Mouse (Mus musculus): Measurements from ENCODE around the gene Enpep. TPM values are rescaled to one million over a fixed set of nuclear protein-coding genes. Genes with fewer than 3 reads are reported as not detected.

Enpep gene
- polyA plus RNA-seq, 1 experiment from 2014 or later: 11.8 TPM

DNA sequence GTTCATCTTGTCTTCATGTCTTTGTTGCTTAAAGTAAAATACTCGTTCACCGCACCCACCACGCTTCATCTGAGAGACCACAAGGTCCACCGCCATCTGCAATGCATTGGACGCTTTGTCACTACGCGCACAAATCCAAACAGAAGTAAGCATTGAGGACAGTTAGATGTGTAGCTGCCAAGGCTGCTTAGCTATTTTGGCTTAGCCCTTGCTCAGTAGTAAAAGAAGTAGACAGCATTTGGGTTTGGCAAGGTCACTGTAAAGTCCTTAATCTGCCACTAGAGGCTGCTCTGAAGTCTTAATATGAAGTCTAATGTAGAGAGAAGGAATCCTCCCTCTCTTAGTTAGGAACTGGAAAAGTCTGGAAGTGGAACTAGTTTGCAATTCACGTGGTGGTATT lies 75.8 kb downstream of the Enpep start:
- DNase-seq (ENCODE audit: low read depth, low spot score) (no peak), ATAC-seq (peak; percentile 82)
- in situ Hi-C loops (cut with MboI; ENCODE audit: low pct_unique_long_range_greater_than_20kb): no loop called here
- POLR2A ChIA-PET: no interaction called here
- no peaks in the 10 kb centered on the region for H3K27me3 ChIP-seq
- TF ChIP-seq CTCF (IDR thresholded peaks at IDR 0.05): peak; percentile 72
- CTCF ChIA-PET: interaction anchor here (0.8 to 1.0 kb wide), 3 partner anchors 12 to 18 kb away, joined by 3 to 4 read pairs (median 3); no protein-coding TSS in a partner anchor

DNA sequence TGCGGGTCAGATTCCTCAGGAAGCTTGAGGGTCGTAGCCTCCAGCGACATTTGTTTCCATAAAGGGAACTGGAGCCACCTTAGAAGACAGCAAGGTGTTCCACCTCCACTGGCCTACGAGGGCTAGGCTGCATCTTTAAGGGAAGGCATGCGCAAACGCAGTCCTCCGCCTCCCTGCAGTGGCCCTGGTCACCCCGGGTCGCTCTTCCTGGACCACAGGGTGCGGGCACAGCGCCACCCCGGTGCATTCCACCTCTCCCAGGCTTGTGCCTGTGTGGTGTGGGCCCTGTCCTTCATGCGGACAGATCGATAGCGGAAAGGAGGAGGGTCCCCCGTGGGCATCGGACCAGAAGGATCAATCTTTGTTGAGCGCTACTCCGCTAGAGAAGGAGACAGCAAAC lies 76.2 kb downstream of the Enpep start:
- POLR2A ChIA-PET: no interaction called here
- no peak for TF ChIP-seq CTCF (IDR thresholded peaks at IDR 0.05)
- H3K27me3 ChIP-seq: no peaks in the 10 kb centered on the region
- DNase-seq (ENCODE audit: low read depth, low spot score) (no peak), ATAC-seq (no peak)
- CTCF ChIA-PET: interaction anchor here (0.8 to 1.0 kb wide), 3 partner anchors 12 to 19 kb away, joined by 3 to 4 read pairs (median 3); no protein-coding TSS in a partner anchor
- in situ Hi-C loops (cut with MboI; ENCODE audit: low pct_unique_long_range_greater_than_20kb): no loop called here

DNA sequence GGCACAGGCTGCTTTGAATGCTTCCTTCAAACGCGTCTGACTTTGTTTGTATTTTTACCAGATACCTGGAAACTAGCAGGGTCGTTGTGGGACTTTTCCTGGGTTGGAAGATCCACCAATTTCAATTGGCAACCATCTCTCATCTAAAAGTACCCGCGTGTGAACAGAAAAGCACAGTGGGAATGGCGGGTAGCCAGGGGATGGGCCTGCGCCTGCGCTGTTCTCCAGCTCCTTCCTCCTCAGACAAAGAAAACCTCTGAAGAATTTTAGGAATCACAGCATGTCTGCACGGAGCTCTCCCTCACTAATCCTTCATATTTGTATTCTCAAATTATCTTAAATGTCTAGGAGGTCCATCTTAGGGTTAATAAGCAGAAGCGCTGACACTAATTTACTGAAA lies 78.3 kb downstream of the Enpep start:
- DNase-seq (ENCODE audit: low read depth, low spot score): no peak
- ATAC-seq: no peak
- no peaks in the 10 kb centered on the region for H3K27me3 ChIP-seq
- TF ChIP-seq CTCF (IDR thresholded peaks at IDR 0.05): no peak
- ChIA-PET POLR2A (no interaction called here), CTCF (interaction anchor here (0.5 kb wide), 1 partner anchor 230 kb away, joined by 3 read pairs; no protein-coding TSS in a partner anchor)
- in situ Hi-C loops (cut with MboI; ENCODE audit: low pct_unique_long_range_greater_than_20kb): no loop called here

GRCm38 (mm10) chr3:129250997-129251396 lies 81.5 kb downstream of the Enpep start:
- DNase-seq (ENCODE audit: low read depth, low spot score) (no peak), ATAC-seq (no peak)
- in situ Hi-C loops (cut with MboI; ENCODE audit: low pct_unique_long_range_greater_than_20kb): no loop called here
- no peak for TF ChIP-seq CTCF (IDR thresholded peaks at IDR 0.05)
- CTCF ChIA-PET: interaction anchor here (1.2 kb wide), 1 partner anchor 11 kb away, joined by 3 read pairs; no protein-coding TSS in a partner anchor
- no peaks in the 10 kb centered on the region for H3K27me3 ChIP-seq
- POLR2A ChIA-PET: interaction anchor here (1.0 kb wide), 1 partner anchor 421 kb away, joined by 3 read pairs; no protein-coding TSS in a partner anchor

DNA sequence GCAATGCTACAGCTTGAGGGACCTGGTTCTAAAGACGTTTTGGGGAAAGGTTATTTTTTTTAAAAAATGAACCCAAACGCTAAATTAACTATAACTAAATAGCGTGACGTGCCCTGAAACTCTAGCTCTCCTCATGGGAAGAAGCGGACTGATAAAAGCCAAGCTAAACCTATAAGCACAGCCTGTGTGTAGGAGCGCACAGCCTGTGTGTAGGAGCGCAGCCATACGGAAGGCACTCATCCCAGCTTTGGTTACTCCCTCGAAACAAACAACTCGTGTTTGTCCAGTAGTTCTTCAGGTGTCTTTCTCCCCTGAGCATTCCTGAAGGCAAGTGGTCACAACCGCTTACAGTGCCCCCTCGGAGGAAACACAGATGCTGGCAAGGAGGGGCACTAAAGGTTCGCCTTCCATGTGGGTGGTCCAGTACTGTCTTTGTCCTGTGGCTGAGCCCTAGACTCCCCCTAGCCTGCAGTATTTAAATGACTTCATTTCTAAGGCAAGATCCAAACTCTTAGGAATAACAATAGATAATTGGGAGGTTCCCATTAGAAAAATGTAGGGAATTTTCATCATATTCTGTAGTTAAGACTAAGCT lies 93.8 kb downstream of the Enpep start:
- CTCF ChIA-PET: interaction anchor here (1.0 to 1.5 kb wide), 3 partner anchors 9 to 43 kb away, joined by 3 to 6 read pairs (median 3); no protein-coding TSS in a partner anchor
- POLR2A ChIA-PET: interaction anchor here (0.6 to 0.9 kb wide), 2 partner anchors 31 to 36 kb away, joined by 3 read pairs; no protein-coding TSS in a partner anchor
- no peak for DNase-seq (ENCODE audit: low read depth, low spot score)
- no peaks in the 10 kb centered on the region for H3K27me3 ChIP-seq
- no peak for ATAC-seq
- in situ Hi-C loops (cut with MboI; ENCODE audit: low pct_unique_long_range_greater_than_20kb): no loop called here
- no peak for TF ChIP-seq CTCF (IDR thresholded peaks at IDR 0.05)

- ATAC-seq: no peak
- DNase-seq (ENCODE audit: low read depth, low spot score): no peak
- ChIA-PET POLR2A (no interaction called here), CTCF (interaction anchor here (1.0 to 1.5 kb wide), 2 partner anchors 8 to 44 kb away, joined by 3 to 6 read pairs; no protein-coding TSS in a partner anchor)
- TF ChIP-seq CTCF (IDR thresholded peaks at IDR 0.05): no peak
- no peaks in the 10 kb centered on the region for H3K27me3 ChIP-seq
- in situ Hi-C loops (cut with MboI; ENCODE audit: low pct_unique_long_range_greater_than_20kb): no loop called here
Measured at GRCm38 (mm10) chr3:129238010-129238409, 94.5 kb downstream of the Enpep start.

DNA sequence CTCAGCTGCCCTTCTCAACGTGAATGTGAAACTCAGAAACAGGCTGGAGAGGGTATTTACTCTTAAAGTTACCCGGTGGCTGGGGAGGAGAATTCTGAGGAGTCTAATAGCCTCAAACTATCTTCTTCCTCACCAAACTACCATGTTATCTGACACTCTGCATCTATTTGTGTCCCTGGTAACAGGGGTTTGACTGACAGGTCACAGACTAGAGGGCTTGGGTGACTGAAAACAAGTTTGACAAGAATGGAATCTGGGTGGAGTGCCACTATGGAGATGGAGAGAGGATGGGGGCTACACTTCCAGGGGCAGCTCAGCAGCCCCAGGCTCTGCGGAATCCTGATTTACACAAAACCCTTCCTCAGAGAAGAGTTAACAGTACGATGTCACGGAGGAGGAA lies 105.2 kb downstream of the Enpep start:
- ChIA-PET POLR2A (interaction anchor here (0.5 to 17.0 kb wide), 3 partner anchors 9 to 79 kb away, joined by 3 to 623 read pairs (median 4); partner anchors contain the start of gene Pitx2), CTCF (interaction anchor here (17.4 kb wide), 1 partner anchor 20 kb away, joined by 345 read pairs; the partner anchor contains the start of gene Pitx2)
- no peaks in the 10 kb centered on the region for H3K27me3 ChIP-seq
- no peak for ATAC-seq
- DNase-seq (ENCODE audit: low read depth, low spot score): no peak
- TF ChIP-seq CTCF (IDR thresholded peaks at IDR 0.05): no peak
- in situ Hi-C loops (cut with MboI; ENCODE audit: low pct_unique_long_range_greater_than_20kb): no loop called here

- CTCF ChIA-PET: interaction anchor here (17.4 kb wide), 1 partner anchor 20 kb away, joined by 345 read pairs; the partner anchor contains the start of gene Pitx2
- no peak for ATAC-seq
- POLR2A ChIA-PET: interaction anchor here (17.0 kb wide), 1 partner anchor 19 kb away, joined by 623 read pairs; the partner anchor contains the start of gene Pitx2
- TF ChIP-seq CTCF (IDR thresholded peaks at IDR 0.05): no peak
- in situ Hi-C loops (cut with MboI; ENCODE audit: low pct_unique_long_range_greater_than_20kb): no loop called here
- DNase-seq (ENCODE audit: low read depth, low spot score): no peak
- no peaks in the 10 kb centered on the region for H3K27me3 ChIP-seq
Measured at GRCm38 (mm10) chr3:129226681-129227080, 105.8 kb downstream of the Enpep start.

- ATAC-seq: no peak
Measured at GRCm38 (mm10) chr3:129225577-129226289, 106.8 kb downstream of the Enpep start.

More at GRCm38 (mm10) chr3:129225577-129226289, 106.8 kb downstream of the Enpep start:
- ChIA-PET POLR2A (interaction anchor here (0.7 to 17.0 kb wide), 3 partner anchors 8 to 466 kb away, joined by 3 to 623 read pairs (median 3); partner anchors contain the start of gene Pitx2), CTCF (interaction anchor here (1.1 to 17.4 kb wide), 2 partner anchors 19 to 877 kb away, joined by 5 to 345 read pairs; partner anchors contain the start of gene Pitx2)
- no peak for DNase-seq (ENCODE audit: low read depth, low spot score)
- no peaks in the 10 kb centered on the region for H3K27me3 ChIP-seq
- in situ Hi-C loops (cut with MboI; ENCODE audit: low pct_unique_long_range_greater_than_20kb): no loop called here
- TF ChIP-seq CTCF (IDR thresholded peaks at IDR 0.05): no peak

Data from Patski (cell line).